Mouse (Mus musculus) urinary bladder, adult 2 months (tissue): ENCODE data around the gene Tsc22d3. TPM values are rescaled to one million over a fixed set of nuclear protein-coding genes. Genes with fewer than 3 reads are reported as not detected.
"Not testable (repeated sequence)": the region's sequence is repeated elsewhere in the genome, so short reads cannot be mapped to it uniquely, and the experiment has no call there.

Experiments
- DNase-seq: peaks from one replicate; pipeline ENCODE4 v3.0.0; 2022; ENCODE audit warnings: low spot score
- polyA plus RNA-seq: library from polyadenylated mRNA; depleted of rRNA; stranded (reverse); fragments of >200 nt; gene quantifications from 2 replicates; pipeline ENCODE4 v1.2.3, GENCODE M21; 2012

Gene Tsc22d3
- polyA plus RNA-seq, 1 experiment = 126 TPM

DNA sequence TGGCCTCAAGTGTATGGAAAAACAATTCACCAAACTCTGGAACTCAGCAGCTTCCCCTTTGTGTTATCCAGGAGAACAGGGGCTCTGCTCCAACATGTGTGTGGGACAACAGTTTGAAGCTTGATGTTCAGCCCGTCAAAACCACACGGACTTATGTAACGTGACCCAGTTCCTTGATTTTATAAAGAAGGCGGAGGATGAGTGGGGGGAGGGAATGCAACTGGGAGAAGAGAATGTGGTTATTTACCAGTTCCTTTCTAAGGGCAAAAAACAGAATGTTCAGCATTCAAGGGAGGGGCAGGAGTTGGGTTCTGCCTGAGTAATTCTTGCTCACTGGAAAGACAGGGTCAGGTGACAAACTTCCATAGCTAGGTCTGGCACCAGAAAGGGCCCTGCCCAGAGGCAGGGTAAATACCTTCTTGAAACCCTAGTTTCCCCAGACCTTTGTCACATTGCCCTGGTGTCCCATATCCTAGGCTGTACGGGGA is 71.3 kb downstream of the Tsc22d3 start:
- DNase-seq = no peak

GRCm38 (mm10) chrX:140527231-140527630 is 73.2 kb downstream of the Tsc22d3 start:
- no peak for DNase-seq

DNA sequence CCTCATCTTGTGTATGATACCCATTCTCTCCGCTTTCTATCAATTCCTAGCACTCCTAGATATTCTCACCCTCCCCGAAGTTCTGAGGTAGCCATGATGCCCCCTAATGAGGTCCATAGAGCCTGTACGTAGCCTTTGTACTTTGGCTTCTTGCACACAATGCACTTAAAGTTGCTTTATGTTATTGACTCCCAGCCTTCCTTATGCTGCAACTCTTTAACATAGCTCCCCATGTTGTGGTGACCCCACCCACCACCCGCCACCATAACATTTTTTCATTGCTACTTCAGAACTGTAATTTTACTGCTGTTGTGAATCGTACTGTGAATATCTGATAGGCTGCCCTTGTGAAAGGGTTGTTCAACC is 74.2 kb downstream of the Tsc22d3 start:
- no peak for DNase-seq

GRCm38 (mm10) chrX:140525604-140526252 is 74.7 kb downstream of the Tsc22d3 start:
- DNase-seq = no peak

GRCm38 (mm10) chrX:140524231-140524630 is 76.2 kb downstream of the Tsc22d3 start:
- no peak for DNase-seq

GRCm38 (mm10) chrX:140522071-140522765 is 78.2 kb downstream of the Tsc22d3 start:
- no peak for DNase-seq

- DNase-seq = peak; percentile 65
Measured at GRCm38 (mm10) chrX:140520146-140521102, 80.0 kb downstream of the Tsc22d3 start.

DNA sequence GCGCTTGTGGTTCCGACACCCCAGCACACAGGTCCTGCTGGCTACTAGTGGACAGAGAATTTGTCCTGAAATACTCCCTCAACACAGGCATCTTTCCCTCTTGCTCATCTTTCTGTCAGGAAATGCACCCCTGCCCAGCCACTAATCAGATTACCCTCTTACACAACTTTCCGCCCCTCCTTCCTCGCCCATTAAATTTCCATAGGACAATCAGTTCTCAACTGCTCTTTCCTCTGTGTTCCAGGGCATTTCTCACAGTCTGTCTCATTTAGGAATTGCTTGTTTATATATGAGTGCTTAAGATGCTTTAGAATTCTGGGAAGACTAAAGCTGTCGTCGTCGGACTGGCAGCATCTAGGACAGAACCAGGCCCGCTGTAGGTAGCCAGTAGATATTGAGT is 82.1 kb downstream of the Tsc22d3 start:
- DNase-seq = no peak

GRCm38 (mm10) chrX:140513379-140513778 is 87.1 kb downstream of the Tsc22d3 start:
- DNase-seq = no peak

- DNase-seq = no peak
Measured at GRCm38 (mm10) chrX:140511687-140512651, 88.5 kb downstream of the Tsc22d3 start.

GRCm38 (mm10) chrX:140510696-140511429 is 89.6 kb downstream of the Tsc22d3 start:
- DNase-seq = peak; percentile 55

DNA sequence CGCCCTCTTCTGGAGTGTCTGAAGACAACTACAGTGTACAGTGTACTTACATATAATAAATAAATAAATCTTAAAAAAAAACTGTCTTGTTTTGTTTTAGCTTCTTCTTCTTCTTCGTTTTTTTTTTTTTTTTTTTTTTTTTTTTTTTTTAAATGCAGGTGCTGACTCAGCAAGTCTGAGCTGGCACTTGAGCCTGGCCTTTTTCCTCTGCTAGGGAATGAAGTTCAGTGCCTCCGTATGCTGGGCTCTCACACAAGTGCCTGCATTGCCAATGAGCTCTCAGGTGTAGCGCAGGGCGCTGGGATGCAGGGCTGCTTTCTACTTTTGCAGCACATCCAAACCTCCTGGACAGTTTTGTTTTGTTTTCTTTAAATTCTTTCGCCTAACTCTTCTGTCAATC is 90.6 kb downstream of the Tsc22d3 start:
- DNase-seq = no peak

- DNase-seq = not testable (repeated sequence)
Measured at GRCm38 (mm10) chrX:140508791-140509190, 91.7 kb downstream of the Tsc22d3 start.

DNA sequence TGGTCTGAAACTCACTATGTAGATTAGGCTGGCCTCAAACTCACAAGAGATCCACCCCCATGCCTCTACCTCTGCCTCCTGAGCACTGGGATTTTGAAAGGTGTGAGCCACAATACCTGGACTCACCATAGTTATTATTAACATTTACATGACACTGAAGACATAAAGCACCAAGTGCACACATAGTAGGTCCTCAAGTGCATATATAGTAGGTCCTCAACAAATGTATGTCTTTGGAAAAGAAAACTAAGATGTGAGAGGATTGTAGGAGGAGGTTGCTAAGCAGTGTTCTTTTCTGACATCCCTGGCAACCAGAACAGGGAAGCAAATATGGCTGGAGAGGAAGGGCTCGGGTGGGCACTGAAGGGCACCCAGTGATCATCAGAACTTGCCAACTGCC is 93.1 kb downstream of the Tsc22d3 start:
- DNase-seq = no peak

DNA sequence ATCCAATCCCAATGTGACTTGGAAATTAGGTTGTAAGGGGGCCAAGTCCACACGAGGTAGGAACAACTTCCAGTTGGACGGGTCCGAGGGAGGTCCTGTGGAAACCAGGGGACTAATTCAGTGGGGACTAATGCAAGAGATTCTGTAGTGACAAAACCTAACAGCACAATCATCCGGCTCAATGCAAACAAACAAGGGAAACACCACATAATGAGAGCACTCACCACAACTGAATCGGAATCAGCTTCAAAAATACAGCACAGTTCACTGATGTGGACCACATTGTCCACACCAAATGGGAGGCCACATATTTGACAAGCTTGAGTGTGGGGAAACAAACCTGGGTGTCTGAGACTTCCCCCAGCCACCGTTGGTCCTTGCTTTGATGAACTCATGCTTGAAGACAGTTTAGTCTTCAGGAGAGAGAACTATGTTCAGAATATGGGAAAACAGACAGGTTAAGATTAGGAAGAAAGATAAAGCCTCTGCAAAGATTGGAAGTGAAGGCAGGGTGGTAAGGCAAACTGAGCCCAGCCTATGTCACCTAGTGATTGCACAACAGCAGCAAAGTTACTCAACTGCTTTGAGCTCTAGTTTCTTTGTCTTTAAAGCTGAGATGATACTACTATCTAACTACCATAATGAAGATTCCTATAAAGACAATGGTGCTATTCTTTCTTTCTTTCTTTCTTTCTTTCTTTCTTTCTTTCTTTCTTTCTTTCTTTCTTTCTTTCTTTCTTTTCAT is 93.9 kb downstream of the Tsc22d3 start:
- no peak for DNase-seq

- DNase-seq = no peak
Measured at GRCm38 (mm10) chrX:140505497-140506238, 94.8 kb downstream of the Tsc22d3 start.

GRCm38 (mm10) chrX:140503905-140504304 is 96.6 kb downstream of the Tsc22d3 start:
- DNase-seq = no peak

DNA sequence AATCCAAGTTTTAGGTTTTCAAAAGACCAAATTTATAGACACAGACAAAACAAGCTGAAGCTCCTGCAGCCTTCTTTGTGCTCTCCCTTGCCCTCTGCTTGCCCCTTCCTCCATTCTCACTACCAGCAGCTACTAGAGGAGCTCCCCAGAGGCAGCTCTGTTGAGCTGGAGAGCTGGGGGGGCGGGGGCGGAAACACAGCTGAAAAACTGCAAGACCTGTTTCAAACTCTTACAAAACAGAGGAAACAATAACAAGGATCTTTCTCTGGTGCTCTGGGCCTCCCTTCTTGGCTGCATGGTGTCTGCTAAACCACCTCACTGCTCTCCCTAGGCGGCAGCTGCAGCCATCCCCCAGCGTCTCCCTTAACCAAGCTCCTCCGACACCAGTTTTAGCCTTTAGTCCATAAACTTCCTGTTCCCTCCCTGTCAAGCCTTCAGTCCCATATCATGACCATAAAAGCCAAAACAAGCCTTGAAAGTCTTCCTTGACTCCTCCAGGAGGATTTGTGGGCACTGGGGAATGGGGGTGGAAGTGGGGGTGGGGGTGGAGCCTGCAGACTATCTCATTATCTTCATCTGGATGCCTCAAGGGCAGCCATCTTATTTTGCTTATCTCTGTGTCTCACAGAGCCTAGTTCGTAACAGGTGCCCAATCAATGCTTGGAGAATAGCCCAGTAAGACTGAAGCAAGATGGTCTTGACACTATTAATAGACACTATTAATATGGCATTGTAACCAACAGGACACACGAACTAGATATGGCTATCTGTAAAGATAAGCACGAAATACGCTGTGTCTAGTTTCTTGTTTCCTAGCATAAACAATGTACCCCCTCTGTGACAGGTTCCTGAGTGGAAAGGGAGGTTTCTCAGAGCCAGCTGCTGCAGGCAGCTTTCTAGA is 98.8 kb downstream of the Tsc22d3 start:
- DNase-seq = no peak
